Mouse (Mus musculus): ENCODE measurements around the gene Larp6.

GRCm38 (mm10) chr9:60744171-60744969 is 31.6 kb downstream of the Larp6 start:
- TF ChIP-seq GATA1 (IDR thresholded peaks at IDR 0.05; ENCODE audit: borderline replicate concordance, low read length) (no peak), FLI1 (IDR thresholded peaks at IDR 0.05; ENCODE audit: low read length) (no peak)

Measured in megakaryocyte, embryonic 14.5 days (primary cell).